ENCODE assay signal across 8 mouse cellular contexts in genomic region chr4:149889851-149890250, GRCm38 (mm10).
A peak's percentile ranks its signal among the peaks of the same experiment; 100 is the strongest.
DNase-seq lines count a peak whose midpoint lies in the region; ATAC-seq and TF ChIP-seq lines count a peak whose summit lies in the region.

No protein-coding gene starts in this region.

- no peaks in the 10 kb centered on the region for H3K27me3 ChIP-seq in hindbrain, embryonic 15.5 days

- ATAC-seq in hindbrain, embryonic 15.5 days (ENCODE audit: low FRiP score, low read depth), result peak; percentile 23; the same call in 1 of the 2 replicates

- H3K9me3 ChIP-seq in hindbrain, embryonic 15.5 days, result no peaks in the 10 kb centered on the region

- H3K4me2 ChIP-seq in hindbrain, embryonic 15.5 days, result no peak overlapping the region

- intact Hi-C loops in left cerebral cortex, adult 2 months (cut with DNase I), result loop anchor here (2.0 kb wide), 1 partner anchor 63 kb away; no protein-coding TSS in a partner anchor

- no peak for TF ChIP-seq CTCF in left cerebral cortex, adult 2 months (IDR thresholded peaks at IDR 0.05)

- peaks cover 37% of the 10 kb centered on the region for H3K4me1 ChIP-seq in hindbrain, embryonic 15.5 days (replicated peaks)

- no peak overlapping the region for H3K9ac ChIP-seq in hindbrain, embryonic 15.5 days

- DNase-seq in cerebellum, adult 18-20 months, result peak; percentile 41 to 52
- no peak for DNase-seq in cerebellum, postnatal 4 days (ENCODE audit: low spot score in 2 of 2)
- DNase-seq in adrenal gland, postnatal 25 days, result peak; percentile 69
- peak; percentile 97 for DNase-seq in gastrocnemius, postnatal 25 days
- peak; percentile 29 to 54 for DNase-seq in left cerebral cortex, adult 2 months (ENCODE audit: extremely low spot score in 1 of 2, low spot score in 2 of 2)
- DNase-seq in neural tube, embryonic 10.5 days (ENCODE audit: extremely low spot score, low spot score), result peak; percentile 68
- DNase-seq in urinary bladder, adult 2 months (ENCODE audit: low spot score), result peak; percentile 56

- H3K27ac ChIP-seq in hindbrain, embryonic 15.5 days (replicated peaks), result peak overlapping the region; percentile 55; the same call in 1 of the 2 replicates
- H3K27ac ChIP-seq in left cerebral cortex, adult 2 months, result peak overlapping the region; percentile 69; the same call in 1 of the 2 replicates

- no peaks in the 10 kb centered on the region for H3K36me3 ChIP-seq in hindbrain, embryonic 15.5 days

- WGBS in hindbrain, embryonic 15.5 days, result 25% methylated on average over 13 of the region's 13 CpGs

- no peak overlapping the region for H3K4me3 ChIP-seq in hindbrain, embryonic 15.5 days
- no peak overlapping the region for H3K4me3 ChIP-seq in left cerebral cortex, adult 2 months

Comparison
In these comparisons a context has a peak if more than half of its experiments do, and no peak if none do; other contexts are left out.
1. DNase-seq: peak in cerebellum, adult 18-20 months (2 of 2), adrenal gland, postnatal 25 days (single experiment), gastrocnemius, postnatal 25 days (single experiment), left cerebral cortex, adult 2 months (2 of 2), neural tube, embryonic 10.5 days (single experiment) and urinary bladder, adult 2 months (single experiment); none in cerebellum, postnatal 4 days (0 of 2).